Mouse (Mus musculus) spleen, postnatal 36 days (tissue): ENCODE results near the gene Tsfm.
"Not testable (repeated sequence)": the region's sequence is repeated elsewhere in the genome, so short reads cannot be mapped to it uniquely, and the experiment has no call there.

ENCODE experiments used
- DNase-seq, 2 experiments: peaks; one replicate each; pipeline ENCODE4 v3.0.0; 2022; ENCODE audit warnings: low spot score in 2 of 2, mixed read lengths in 1 of 2

Gene Tsfm

DNA sequence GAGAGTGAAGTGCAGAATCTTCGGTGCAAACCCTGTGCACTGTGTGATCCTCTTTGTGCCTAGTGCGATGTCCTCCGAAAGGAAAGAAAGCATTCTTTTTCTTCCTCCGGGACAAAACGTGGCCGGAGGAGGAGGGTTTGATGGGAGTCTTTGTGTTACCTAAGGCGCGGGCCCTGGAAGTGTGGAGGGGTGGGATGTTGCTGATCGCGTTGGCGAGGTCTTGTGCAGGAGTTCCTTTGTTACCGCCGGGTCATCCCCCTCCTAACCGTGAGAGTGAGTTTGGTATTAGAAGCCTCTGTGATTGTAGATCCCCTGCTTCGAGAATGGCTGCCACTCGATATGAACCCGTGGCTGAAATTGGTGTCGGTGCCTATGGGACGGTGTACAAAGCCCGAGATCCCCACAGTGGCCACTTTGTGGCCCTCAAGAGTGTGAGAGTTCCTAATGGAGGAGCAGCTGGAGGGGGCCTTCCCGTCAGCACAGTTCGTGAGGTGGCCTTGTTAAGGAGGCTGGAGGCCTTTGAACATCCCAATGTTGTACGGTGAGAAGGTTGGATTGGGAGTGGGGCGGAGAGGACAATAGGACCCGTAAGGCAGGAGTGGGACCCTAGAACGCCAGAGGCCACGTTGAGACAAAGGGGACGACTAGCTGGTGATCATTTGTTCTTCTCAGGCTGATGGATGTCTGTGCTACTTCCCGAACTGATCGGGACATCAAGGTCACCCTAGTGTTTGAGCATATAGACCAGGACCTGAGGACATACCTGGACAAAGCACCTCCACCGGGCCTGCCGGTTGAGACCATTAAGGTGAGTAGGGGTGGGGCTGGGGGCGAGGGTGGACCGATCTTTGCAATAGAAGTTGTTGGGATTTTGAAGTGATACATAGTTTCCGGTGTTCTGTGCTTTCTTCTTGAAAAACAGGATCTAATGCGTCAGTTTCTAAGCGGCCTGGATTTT, 33.6 kb upstream of the Tsfm start:
- DNase-seq = no peak

- peak; percentile 96 to 97 for DNase-seq
Measured at GRCm38 (mm10) chr10:127063239-127063872, 32.7 kb upstream of the Tsfm start, which contains the start of gene Cdk4. Gene Cdk4, plus strand, starts transcription at chr10:127063534.

GRCm38 (mm10) chr10:127062503-127062902, 31.9 kb upstream of the Tsfm start:
- DNase-seq = no peak

DNA sequence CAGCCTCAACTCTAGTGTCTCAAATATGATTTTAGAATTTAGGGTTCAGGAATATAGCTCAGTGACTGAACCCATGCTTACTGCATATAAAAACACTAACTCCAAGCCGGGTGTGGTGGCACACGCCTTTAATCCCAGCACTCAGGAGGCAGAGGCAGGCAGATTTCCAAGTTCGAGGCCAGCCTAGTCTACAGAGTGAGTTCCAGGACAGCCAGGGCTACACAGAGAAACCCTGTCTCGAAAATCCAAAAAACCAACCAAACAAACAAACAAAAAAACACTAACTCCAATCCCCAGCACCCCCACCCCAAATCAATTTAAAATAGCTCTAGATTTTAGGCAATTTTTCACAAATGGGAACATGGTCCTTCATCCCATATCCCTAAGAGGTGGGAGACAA, 31.5 kb upstream of the Tsfm start:
- not testable (repeated sequence) for DNase-seq

DNA sequence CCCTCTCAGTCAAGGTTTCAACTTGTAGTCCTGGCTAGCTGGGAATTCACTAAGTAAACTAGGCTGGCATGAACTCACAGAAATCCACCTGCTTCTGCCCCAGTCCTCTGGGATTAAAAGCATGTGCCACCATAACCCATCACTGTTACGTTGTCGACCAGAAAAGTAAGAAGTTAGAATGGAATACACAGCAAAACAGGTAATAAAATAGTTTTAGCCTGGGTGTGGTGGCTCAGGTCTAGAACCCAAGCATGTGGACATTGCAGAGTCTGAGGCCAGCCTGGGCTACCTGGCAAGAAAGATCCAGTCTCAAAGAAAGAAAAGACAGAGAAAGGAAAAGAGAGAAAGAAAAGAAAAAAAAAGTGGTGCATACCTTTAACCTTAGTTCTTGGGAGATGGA, 30.9 kb upstream of the Tsfm start:
- DNase-seq = no peak

GRCm38 (mm10) chr10:127061085-127061484, 30.4 kb upstream of the Tsfm start:
- no peak for DNase-seq

DNA sequence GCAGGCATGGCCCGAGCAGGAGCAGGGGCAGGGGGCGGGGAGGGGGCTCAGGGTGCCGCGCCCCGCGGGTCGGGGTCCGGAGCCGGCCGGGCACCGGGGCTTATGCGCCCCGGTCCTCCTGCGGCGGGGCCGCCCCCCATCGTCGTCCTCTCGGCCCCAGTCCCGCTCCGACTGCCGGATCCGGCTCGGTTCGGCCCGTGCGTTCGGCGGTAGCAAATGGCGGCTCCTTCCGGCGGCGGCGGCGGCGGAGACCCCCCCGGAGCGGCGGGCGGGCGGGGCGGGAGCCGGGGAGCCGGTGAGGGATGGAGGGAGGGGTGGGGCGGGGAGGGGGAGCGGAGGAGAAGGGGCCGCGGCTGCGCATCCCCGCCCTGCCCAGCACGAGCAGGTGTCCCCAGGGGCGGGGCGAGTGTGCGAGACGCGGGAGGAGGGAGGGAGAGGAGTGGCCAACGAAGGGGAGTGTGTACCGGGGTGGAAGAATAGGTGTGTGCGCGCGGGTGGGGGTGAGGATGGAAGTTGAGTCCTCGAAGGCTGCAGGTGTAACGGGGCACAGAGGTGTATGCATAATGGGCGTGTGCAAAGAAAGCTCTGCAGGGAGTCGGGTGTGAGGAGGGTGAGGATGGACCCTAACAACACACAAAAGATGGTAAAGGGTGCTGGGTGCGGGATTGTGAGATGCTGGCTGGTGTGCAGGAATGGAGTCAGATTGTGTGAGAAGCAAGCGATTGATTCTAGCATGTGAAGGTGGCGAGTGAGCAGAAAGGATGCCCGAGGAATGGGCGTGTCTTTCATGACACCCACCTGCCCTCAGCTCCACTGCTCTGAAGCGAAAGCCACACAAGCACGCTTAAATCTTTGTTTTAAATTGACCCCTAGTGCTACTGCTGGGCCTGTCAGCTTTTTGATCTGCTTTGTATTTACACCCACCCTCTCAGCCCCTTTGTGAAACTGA, 29.6 kb upstream of the Tsfm start, which contains the start of gene March9:
Gene March9, minus strand, starts transcription at position 217 of the 949 bp plus-strand sequence.
- peak; percentile 79 to 83 for DNase-seq

DNA sequence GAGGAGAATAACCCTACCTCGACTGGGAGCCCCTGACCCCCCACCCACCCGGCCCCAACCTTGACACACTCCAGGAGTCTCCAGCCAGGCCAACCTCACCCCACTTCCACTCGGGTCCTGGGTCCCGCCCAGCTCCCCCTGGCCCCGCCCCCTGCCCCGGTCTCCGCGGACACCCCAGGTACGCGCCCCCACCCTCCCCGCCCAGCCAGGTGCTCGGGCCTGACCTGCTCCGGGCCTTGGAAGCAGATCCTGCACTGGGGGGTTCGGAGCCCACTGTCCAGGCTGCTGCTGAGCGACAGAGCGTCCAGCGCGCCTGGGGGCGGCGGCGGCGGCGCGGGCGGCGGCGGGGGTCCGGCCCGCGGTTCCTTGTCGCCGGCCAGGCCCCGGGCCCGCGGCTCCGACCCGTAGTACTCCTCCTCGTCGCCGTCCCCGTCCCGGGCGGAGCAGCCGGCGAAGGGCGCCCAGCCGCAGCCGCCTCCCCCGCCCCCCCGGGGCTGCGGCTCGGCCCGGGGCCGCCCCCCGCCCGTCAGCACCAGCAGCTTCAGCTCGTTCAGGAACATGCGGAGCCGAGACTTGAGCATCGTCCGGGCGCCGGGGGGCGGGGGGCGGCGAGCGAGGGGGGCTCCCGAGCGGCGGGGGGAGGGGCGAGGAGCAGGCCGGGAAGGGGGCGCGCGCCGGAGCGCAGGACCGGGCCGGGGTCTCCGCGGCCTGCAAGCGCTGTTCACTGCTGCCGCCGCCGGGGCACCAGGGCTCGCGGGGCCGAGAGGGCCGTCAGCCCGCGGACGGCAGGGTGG, 28.7 kb upstream of the Tsfm start:
- DNase-seq = no peak

- no peak for DNase-seq
Measured at GRCm38 (mm10) chr10:127058708-127059107, 28.1 kb upstream of the Tsfm start.

- DNase-seq = peak; percentile 66 to 74
Measured at GRCm38 (mm10) chr10:127058161-127058560, 27.5 kb upstream of the Tsfm start.

DNA sequence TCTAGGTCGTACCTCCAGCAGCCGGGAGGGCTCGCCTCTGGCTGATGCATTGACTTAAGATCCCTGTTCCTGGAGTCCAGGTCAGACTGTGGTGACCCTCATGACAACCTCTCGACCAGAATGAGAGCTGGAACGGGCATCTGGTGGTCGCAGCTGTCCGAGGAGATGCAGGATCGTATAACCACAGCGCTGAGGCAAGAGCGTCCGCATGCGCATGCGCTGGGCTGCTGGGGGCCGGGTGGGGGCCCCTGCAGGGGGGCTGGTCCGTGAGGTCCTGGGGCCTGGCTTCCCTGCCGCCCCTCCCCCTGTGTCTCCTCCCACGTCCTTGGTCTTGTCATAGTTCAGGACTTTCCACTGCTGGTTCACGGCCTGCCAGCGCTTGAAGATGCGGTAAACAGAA, 25.9 kb upstream of the Tsfm start:
- no peak for DNase-seq

GRCm38 (mm10) chr10:127055406-127055805, 24.8 kb upstream of the Tsfm start:
- no peak for DNase-seq

DNA sequence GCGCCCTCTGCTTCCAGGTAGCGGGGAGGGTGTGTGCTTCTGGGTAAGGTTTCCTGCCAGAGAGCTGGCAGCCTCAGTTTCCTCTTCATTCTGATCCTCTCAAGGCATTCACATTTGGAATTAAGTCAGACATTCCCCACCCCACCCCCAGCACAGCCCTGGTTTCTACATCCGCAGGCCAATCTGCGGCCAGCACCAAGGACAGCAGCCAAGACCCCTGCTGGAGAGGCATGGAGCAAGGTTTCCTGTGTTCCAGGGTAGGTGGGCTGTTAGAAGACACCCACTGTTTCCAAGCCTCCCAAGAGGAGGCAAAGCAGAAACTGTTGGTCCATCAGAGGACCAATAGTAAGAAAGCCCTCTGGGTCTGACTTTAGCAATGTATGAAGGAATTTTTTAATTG, 24.0 kb upstream of the Tsfm start:
- no peak for DNase-seq

DNA sequence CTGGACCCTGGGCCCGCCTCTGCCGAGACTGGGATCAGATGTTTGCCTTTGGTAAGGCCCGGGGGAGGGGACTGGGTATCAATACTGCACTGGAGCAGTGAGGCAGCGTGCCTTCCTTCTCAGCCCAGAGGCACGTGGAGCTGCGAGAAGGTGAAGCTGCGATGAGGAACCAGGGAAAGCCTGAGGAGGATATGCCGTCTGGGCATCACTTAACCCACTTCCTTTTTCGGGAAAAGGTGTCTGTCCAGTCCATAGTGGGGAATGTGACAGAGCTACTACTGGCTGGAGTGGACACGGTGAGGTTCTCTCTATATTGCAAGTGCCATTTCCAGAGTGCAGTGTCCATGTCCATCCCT, 19.5 kb upstream of the Tsfm start:
- no peak for DNase-seq

GRCm38 (mm10) chr10:127049395-127050118, 18.9 kb upstream of the Tsfm start:
- no peak for DNase-seq

DNA sequence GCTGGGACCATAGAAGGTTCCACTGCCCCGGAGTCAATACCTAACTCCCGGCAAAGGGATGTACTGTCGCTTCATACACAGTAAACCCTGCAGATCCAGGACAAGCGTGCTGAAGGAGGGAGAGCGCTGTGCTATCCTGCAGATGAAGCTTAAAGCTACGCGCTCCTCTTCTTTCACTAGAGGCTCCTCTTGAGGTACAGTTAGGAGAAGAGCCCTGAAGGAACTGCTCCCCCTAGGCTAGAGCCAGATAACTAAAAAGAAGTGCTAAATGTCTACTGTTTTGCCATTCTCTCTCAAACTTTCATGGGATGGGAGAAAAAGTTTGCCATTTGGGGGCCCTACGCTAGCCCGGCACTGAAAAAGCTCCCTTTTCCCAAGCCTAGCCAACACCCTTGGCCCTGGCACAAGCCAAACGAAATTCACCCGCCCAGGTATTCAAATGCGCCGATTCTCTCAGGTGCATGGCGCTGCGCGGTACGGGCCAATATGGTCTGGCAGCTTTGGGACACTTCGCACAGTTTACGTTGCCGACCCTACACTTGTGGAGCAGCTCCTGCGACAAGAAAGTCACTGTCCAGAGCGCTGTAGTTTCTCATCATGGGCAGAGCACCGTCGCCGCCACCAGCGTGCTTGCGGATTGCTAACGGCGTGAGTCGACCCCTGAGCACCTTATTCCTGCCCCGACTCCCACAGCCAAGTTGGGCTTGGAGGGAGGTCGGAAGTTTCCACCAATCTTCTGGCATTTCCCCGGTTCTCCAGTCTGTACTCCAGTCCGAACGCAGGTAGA, 18.2 kb upstream of the Tsfm start:
- DNase-seq = no peak

DNA sequence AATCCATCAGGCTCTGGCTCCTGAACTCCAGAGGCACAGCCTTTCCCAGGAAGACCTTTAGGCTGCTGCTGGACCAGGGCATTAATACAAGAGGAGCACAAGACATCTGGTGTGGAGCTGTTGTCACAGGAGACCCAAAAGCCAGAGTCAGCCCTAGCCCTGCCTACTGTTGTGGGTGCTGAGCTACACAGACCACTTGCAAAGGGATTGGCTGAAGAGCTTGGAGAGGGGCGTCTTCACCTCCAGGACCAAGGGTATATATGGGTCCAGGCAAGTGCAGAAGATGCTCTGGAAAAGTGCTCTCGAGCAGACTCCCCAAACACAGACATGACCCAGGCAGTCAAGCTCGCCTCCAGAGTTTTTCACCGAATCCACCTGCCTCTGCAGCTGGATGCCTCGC, 17.3 kb upstream of the Tsfm start, which contains the start of gene Cyp27b1:
Gene Cyp27b1, plus strand, starts transcription at position 297 of the 400 bp plus-strand sequence.
- no peak for DNase-seq

DNA sequence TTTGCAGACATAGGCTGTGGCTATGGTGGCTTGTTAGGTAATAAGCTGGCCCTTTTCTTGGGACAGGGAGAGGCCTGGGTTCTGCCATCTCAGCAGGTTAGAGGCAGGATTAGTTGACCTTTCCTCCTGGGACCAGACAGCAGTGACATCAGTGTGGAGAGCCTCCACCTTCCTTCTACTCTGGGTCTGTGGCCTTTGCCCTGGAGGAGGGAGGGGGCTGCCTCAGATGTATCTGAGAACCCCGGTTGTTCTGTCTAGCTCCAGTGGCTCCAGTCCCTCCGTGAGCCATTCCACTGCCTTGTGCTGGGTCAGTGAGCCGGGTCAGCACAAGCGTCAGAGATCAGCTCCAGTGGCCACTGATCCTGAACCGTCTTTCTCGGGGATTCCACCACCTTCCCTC, 12.5 kb upstream of the Tsfm start:
- DNase-seq = no peak

- DNase-seq = no peak
Measured at GRCm38 (mm10) chr10:127042468-127043115, 12.0 kb upstream of the Tsfm start.
